Mouse (Mus musculus) WW6 (cell line): ENCODE data around the gene Mib2.
A peak's percentile ranks its signal among the peaks of the same experiment; 100 is the strongest.
"Not testable (repeated sequence)": the region's sequence is repeated elsewhere in the genome, so short reads cannot be mapped to it uniquely, and the experiment has no call there.

Experiments
- DNase-seq: peaks from one replicate; pipeline ENCODE4 v3.0.0-alpha.2; 2013; ENCODE audit warnings: low read depth, low spot score

The Mib2 gene

GRCm38 (mm10) chr4:155670236-155670635, 1.2 kb upstream of the Mib2 start:
- DNase-seq, result not testable (repeated sequence)

GRCm38 (mm10) chr4:155669598-155670075, 639 bp upstream of the Mib2 start:
- DNase-seq, result no peak

GRCm38 (mm10) chr4:155666903-155667302, 2.1 kb downstream of the Mib2 start:
- no peak for DNase-seq

GRCm38 (mm10) chr4:155660641-155661040, 8.4 kb downstream of the Mib2 start:
- DNase-seq, result no peak

- no peak for DNase-seq
These were observed 10.0 kb downstream of the Mib2 start for GRCm38 (mm10) chr4:155658961-155659360.

GRCm38 (mm10) chr4:155656214-155656751, 12.7 kb downstream of the Mib2 start:
- no peak for DNase-seq

- DNase-seq, result no peak
These were observed 14.3 kb downstream of the Mib2 start for GRCm38 (mm10) chr4:155654456-155655298.

GRCm38 (mm10) chr4:155654183-155654455, 14.9 kb downstream of the Mib2 start:
- no peak for DNase-seq

GRCm38 (mm10) chr4:155653451-155654182, 15.4 kb downstream of the Mib2 start:
- DNase-seq, result no peak

- no peak for DNase-seq
These were observed 15.9 kb downstream of the Mib2 start, which contains the start of gene Mmp23 for GRCm38 (mm10) chr4:155653086-155653450. TSS of gene Mmp23 (minus strand) at chr4:155653384.

GRCm38 (mm10) chr4:155652283-155653085, 16.5 kb downstream of the Mib2 start:
- DNase-seq, result no peak

GRCm38 (mm10) chr4:155651553-155652269, 17.3 kb downstream of the Mib2 start:
- DNase-seq, result no peak

- DNase-seq, result no peak
These were observed 19.6 kb downstream of the Mib2 start for GRCm38 (mm10) chr4:155649355-155649754.

GRCm38 (mm10) chr4:155645721-155646120, 23.3 kb downstream of the Mib2 start:
- no peak for DNase-seq

GRCm38 (mm10) chr4:155645308-155645707, 23.7 kb downstream of the Mib2 start, which contains the start of gene Gm10563:
TSS of gene Gm10563 (minus strand) at chr4:155645408.
- not testable (repeated sequence) for DNase-seq

- DNase-seq, result no peak
These were observed 25.5 kb downstream of the Mib2 start for GRCm38 (mm10) chr4:155643531-155643930.

- no peak for DNase-seq
These were observed 33.1 kb downstream of the Mib2 start for GRCm38 (mm10) chr4:155635766-155636499.

- no peak for DNase-seq
These were observed 38.7 kb downstream of the Mib2 start for GRCm38 (mm10) chr4:155630267-155630666.

- peak; percentile 98 for DNase-seq
These were observed 44.4 kb downstream of the Mib2 start, which contains the start of gene Cdk11b for GRCm38 (mm10) chr4:155624338-155625291. TSS of gene Cdk11b (plus strand) at chr4:155624854.
